Mouse (Mus musculus) lung, embryonic 14.5 days (tissue): ENCODE data around the gene Spag9. TPM values are rescaled to one million over a fixed set of nuclear protein-coding genes. Genes with fewer than 3 reads are reported as not detected.
A peak's percentile ranks its signal among the peaks of the same experiment; 100 is the strongest.
"Not testable (repeated sequence)": the region's sequence is repeated elsewhere in the genome, so short reads cannot be mapped to it uniquely, and the experiment has no call there.

ENCODE experiments used
- ATAC-seq: fragments of 200-750 bp; cut with Nextera tagmentation; 2 replicates; pipeline ENCODE4 v1.8.0; 2017; ENCODE audit warnings: mild to moderate bottlenecking, moderate TSS enrichment, moderate library complexity; ENCODE audit not compliant: insufficient read depth
- DNase-seq: peaks from one replicate; pipeline ENCODE4 v3.0.0-alpha.2; 2015
- H3K27ac ChIP-seq: fragments of 300-500 bp; sonication (generic); 2 replicates; pipeline ENCODE4 v1.5.1; 2014; ENCODE audit warnings: low read depth, mild to moderate bottlenecking, moderate library complexity
- H3K27me3 ChIP-seq: fragments of 300-500 bp; sonication (generic); 2 replicates; pipeline ENCODE4 v1.6.1; 2014; ENCODE audit warnings: low read length, control low read depth; ENCODE audit not compliant: insufficient read depth
- H3K36me3 ChIP-seq: fragments of 300-500 bp; sonication (generic); 2 replicates; pipeline ENCODE4 v1.6.1; 2014; ENCODE audit warnings: control low read depth; ENCODE audit not compliant: insufficient read depth
- H3K4me1 ChIP-seq: fragments of 300-500 bp; sonication (generic); 2 replicates; pipeline ENCODE4 v1.6.1; 2014; ENCODE audit warnings: antibody characterized with exemption, control low read depth; ENCODE audit not compliant: insufficient read depth
- H3K4me2 ChIP-seq: fragments of 300-500 bp; sonication (generic); 2 replicates; pipeline ENCODE4 v1.6.1; 2014; ENCODE audit warnings: mild to moderate bottlenecking
- H3K4me3 ChIP-seq: fragments of 300-500 bp; sonication (generic); 2 replicates; pipeline ENCODE4 v1.5.1; 2014; ENCODE audit warnings: low read depth, low read length
- H3K9ac ChIP-seq: fragments of 300-500 bp; sonication (generic); 2 replicates; pipeline ENCODE4 v1.6.1; 2014
- H3K9me3 ChIP-seq: fragments of 300-500 bp; sonication (generic); 2 replicates; pipeline ENCODE4 v1.6.1; 2016; ENCODE audit warnings: low read depth, low read length, control low read depth
- CTCF ChIP-seq: IDR thresholded peaks from 2 replicates; pipeline ENCODE4 v1.5.1; 2016; ENCODE audit warnings: antibody characterized with exemption, low read depth
- WGBS: fragments of 180-500 bp; shearing (Covaris S2); extraction: QIAGEN DNeasy Blood & Tissue Kit; methylation state at CpG from one replicate; pipeline ENCODE4 v1.1.7; 2014; 5-methylcytosine and 5-hydroxymethylcytosine counted together
- polyA plus RNA-seq: library from polyadenylated mRNA; unstranded; fragments of >200 nt; fragmentation: Nextera tagmentation; extraction: Ambion mirVana; gene quantifications from 2 replicates; pipeline ENCODE4 v1.2.1, GENCODE M21; 2014

Spag9 gene
- polyA plus RNA-seq, 1 experiment from 2014 or later = 55.8 TPM

GRCm38 (mm10) chr11:94073283-94073682, 77.4 kb downstream of the Spag9 start:
- no peaks in the 10 kb centered on the region for H3K27me3 ChIP-seq
- H3K4me3 ChIP-seq = no peak overlapping the region
- TF ChIP-seq CTCF = peak; percentile 46
- 80% methylated on average over 4 of the region's 4 CpGs for WGBS
- DNase-seq (peak; percentile 40), ATAC-seq (no peak)
- H3K4me1 ChIP-seq = no peaks in the 10 kb centered on the region
- H3K27ac ChIP-seq = no peak overlapping the region
- no peak overlapping the region for H3K4me2 ChIP-seq
- H3K36me3 ChIP-seq = peaks cover 19% of the 10 kb centered on the region; the same call in 1 of the 2 replicates
- no peaks in the 10 kb centered on the region for H3K9me3 ChIP-seq
- H3K9ac ChIP-seq = no peak overlapping the region

DNA sequence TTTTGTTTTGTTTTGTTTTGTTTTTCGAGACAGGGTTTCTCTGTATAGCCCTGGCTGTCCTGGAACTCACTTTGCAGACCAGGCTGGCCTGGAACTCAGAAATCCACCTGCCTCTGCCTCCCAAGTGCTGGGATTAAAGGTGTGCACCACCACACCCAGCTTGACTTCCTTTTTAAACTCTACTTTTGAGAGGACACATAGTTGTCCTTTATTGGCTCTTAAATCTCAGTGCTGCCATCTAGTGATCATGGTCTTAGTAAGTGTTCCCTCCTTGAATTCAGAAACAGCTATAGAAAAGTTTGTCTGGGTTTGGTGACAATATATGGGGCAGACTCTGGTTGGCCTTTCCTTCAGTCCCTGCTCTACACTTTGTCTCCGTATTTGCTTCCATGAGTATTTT, 91.1 kb downstream of the Spag9 start:
- not testable (repeated sequence) for H3K4me3 ChIP-seq, ATAC-seq, H3K27ac ChIP-seq, H3K4me2 ChIP-seq, H3K9me3 ChIP-seq, H3K27me3 ChIP-seq, H3K4me1 ChIP-seq, H3K9ac ChIP-seq
- peaks cover 59% of the 10 kb centered on the region for H3K36me3 ChIP-seq
- 77% methylated on average over 2 of the region's 2 CpGs for WGBS
- peak; percentile 92 for DNase-seq
- peak; percentile 57 for TF ChIP-seq CTCF

GRCm38 (mm10) chr11:94090496-94090895, 94.6 kb downstream of the Spag9 start:
- H3K4me2 ChIP-seq = no peak overlapping the region
- no peaks in the 10 kb centered on the region for H3K9me3 ChIP-seq
- H3K9ac ChIP-seq = no peak overlapping the region
- no peaks in the 10 kb centered on the region for H3K4me1 ChIP-seq
- no peaks in the 10 kb centered on the region for H3K27me3 ChIP-seq
- 74% methylated on average over 4 of the region's 4 CpGs for WGBS
- no peak for TF ChIP-seq CTCF
- H3K36me3 ChIP-seq = peaks cover 55% of the 10 kb centered on the region
- H3K27ac ChIP-seq = no peak overlapping the region
- no peak overlapping the region for H3K4me3 ChIP-seq
- ATAC-seq (no peak), DNase-seq (no peak)

- H3K4me1 ChIP-seq = no peaks in the 10 kb centered on the region
- H3K27ac ChIP-seq = no peak overlapping the region
- WGBS = 94% methylated on average over 3 of the region's 3 CpGs
- ATAC-seq (no peak), DNase-seq (no peak)
- no peak overlapping the region for H3K4me3 ChIP-seq
- no peaks in the 10 kb centered on the region for H3K9me3 ChIP-seq
- TF ChIP-seq CTCF = no peak
- H3K9ac ChIP-seq = no peak overlapping the region
- H3K4me2 ChIP-seq = no peak overlapping the region
- peaks cover 58% of the 10 kb centered on the region for H3K36me3 ChIP-seq
- no peaks in the 10 kb centered on the region for H3K27me3 ChIP-seq
Observed at GRCm38 (mm10) chr11:94097489-94097888, 101.6 kb downstream of the Spag9 start.

DNA sequence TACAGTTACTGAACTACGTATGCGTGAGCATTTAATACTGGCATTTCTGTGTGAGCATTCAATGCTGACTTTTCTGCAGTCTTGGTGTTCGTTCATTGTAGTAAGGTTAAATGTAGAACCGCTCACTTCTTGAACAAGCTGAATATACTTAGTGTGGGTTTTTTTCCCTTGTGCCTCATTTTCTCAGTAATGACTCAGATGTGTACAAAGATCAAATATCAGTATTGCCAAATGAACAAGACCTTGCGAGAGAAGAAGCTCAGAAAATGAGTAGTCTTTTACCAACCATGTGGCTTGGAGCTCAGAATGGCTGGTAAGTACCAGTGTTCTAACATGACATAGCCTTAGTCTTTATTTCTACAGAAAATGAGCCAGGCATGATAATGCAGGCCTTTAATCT, 102.9 kb downstream of the Spag9 start:
- H3K9me3 ChIP-seq = no peaks in the 10 kb centered on the region
- no peak overlapping the region for H3K27ac ChIP-seq
- no peak overlapping the region for H3K4me3 ChIP-seq
- H3K27me3 ChIP-seq = no peaks in the 10 kb centered on the region
- H3K36me3 ChIP-seq = peaks cover 53% of the 10 kb centered on the region
- no peaks in the 10 kb centered on the region for H3K4me1 ChIP-seq
- DNase-seq (no peak), ATAC-seq (no peak)
- no peak for TF ChIP-seq CTCF
- H3K4me2 ChIP-seq = no peak overlapping the region
- H3K9ac ChIP-seq = no peak overlapping the region
- 97% methylated on average over 5 of the region's 5 CpGs for WGBS

DNA sequence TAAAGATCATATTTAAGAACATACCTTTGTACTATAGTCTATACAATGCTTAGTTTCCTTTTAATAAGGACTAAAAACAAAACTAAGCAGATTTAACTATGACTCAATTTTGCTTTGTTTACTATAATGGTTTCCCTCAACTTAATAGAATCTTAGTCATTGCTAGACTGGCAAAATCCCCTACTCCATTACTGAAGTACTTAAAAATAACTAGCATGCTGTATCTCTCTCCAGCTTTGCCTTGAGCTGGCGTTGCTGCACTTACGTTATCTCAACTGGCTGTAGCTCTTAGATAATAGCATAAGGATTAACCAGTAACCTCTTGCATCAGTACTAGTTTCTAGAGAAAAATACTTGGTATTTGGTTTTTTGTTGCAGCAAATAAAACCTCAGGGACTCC, 117.9 kb downstream of the Spag9 start:
- H3K4me1 ChIP-seq = no peaks in the 10 kb centered on the region
- H3K9me3 ChIP-seq = no peaks in the 10 kb centered on the region
- no peak overlapping the region for H3K9ac ChIP-seq
- DNase-seq = no peak
- 78% methylated on average over 2 of the region's 2 CpGs for WGBS
- ATAC-seq = no peak
- H3K36me3 ChIP-seq = peaks cover 45% of the 10 kb centered on the region
- H3K4me2 ChIP-seq = no peak overlapping the region
- H3K27ac ChIP-seq = no peak overlapping the region
- TF ChIP-seq CTCF = no peak
- H3K4me3 ChIP-seq = no peak overlapping the region
- H3K27me3 ChIP-seq = no peaks in the 10 kb centered on the region

- DNase-seq = no peak
- TF ChIP-seq CTCF = no peak
- 93% methylated on average over 5 of the region's 5 CpGs for WGBS
- Histone ChIP-seq H3K27ac (no peak overlapping the region), H3K4me1 (no peaks in the 10 kb centered on the region), H3K9me3 (no peaks in the 10 kb centered on the region), H3K36me3 (peaks cover 36% of the 10 kb centered on the region), H3K9ac (no peak overlapping the region), H3K4me3 (no peak overlapping the region), H3K4me2 (no peak overlapping the region), H3K27me3 (no peaks in the 10 kb centered on the region)
- ATAC-seq = no peak
Observed at GRCm38 (mm10) chr11:94115408-94115807, 119.5 kb downstream of the Spag9 start.

GRCm38 (mm10) chr11:94116655-94117054, 120.8 kb downstream of the Spag9 start:
- Histone ChIP-seq H3K9me3 (no peaks in the 10 kb centered on the region), H3K4me1 (no peaks in the 10 kb centered on the region), H3K27me3 (no peaks in the 10 kb centered on the region), H3K4me2 (no peak overlapping the region), H3K9ac (no peak overlapping the region), H3K36me3 (peaks cover 35% of the 10 kb centered on the region), H3K4me3 (no peak overlapping the region), H3K27ac (no peak overlapping the region)
- TF ChIP-seq CTCF = no peak
- no peak for ATAC-seq
- no peak for DNase-seq
- 94% methylated on average over 7 of the region's 7 CpGs for WGBS
